Mouse (Mus musculus): ENCODE results near the gene Myo18a. TPM values are rescaled to one million over a fixed set of nuclear protein-coding genes. Genes with fewer than 3 reads are reported as not detected.
A peak's percentile ranks its signal among the peaks of the same experiment; 100 is the strongest.

Gene Myo18a
- polyA plus RNA-seq, 1 experiment from 2014 or later = 32.4 TPM

DNA sequence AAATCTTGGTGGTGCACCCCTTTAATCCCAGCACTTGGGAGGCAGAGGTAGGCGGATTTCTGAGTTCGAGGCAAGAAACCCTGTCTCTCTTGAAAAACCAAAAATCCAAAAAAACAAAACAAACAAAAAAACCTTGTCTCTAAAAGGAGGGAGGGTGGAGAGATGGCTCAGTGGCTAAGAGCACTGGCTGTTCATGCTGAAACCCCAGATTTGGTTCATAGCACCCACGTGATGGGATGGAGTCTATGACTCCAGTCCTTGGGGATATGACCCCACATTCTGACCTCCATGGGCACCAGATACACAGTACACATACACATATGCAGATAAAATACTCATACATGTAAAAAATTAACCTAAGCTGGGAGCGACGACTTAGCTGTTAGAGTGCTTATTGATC, 125.8 kb downstream of the Myo18a start:
- no peak for ATAC-seq (ENCODE audit: low FRiP score, low TSS enrichment)
- 77% methylated on average over 5 of the region's 5 CpGs for WGBS
- Histone ChIP-seq H3K27ac (ENCODE audit: low read length) (no peak overlapping the region), H3K4me1 (ENCODE audit: insufficient read depth, low read length) (peaks cover 6% of the 10 kb centered on the region), H3K4me2 (replicated peaks; ENCODE audit: low read depth, low read length) (no peak overlapping the region), H3K9ac (replicated peaks; ENCODE audit: low read length) (no peak overlapping the region), H3K27me3 (ENCODE audit: insufficient read depth, low read length) (0 out of 2 replicates have a peak, but pooled peaks cover 3% of the 10 kb centered on the region), H3K36me3 (ENCODE audit: insufficient read depth, low read length) (no peaks in the 10 kb centered on the region), H3K9me3 (ENCODE audit: low read length) (no peaks in the 10 kb centered on the region), H3K4me3 (ENCODE audit: low read length) (no peak overlapping the region)

DNA sequence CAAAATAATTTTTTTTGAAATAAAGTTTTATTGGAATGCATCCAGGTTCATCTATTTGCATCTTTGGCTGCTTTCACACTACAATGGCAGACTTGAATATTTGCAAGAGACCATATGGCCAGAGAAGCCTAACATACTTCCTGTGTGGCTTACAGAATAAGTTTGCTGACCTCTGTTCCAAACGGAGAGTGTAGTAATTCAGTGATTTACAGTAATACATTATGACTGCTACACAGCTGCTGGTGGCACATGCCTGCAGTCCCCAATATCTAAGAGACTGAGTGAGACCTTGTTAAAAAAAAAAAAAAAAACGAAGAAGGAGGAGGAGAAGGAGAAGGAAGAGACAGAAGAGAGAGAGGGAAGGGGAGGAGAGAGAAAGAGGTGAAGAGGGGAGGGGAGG, 126.4 kb downstream of the Myo18a start:
- no peaks in the 10 kb centered on the region for H3K36me3 ChIP-seq (ENCODE audit: insufficient read depth, low read length)
- H3K9me3 ChIP-seq (ENCODE audit: low read length) = no peaks in the 10 kb centered on the region
- no peak overlapping the region for H3K27ac ChIP-seq (ENCODE audit: low read length)
- 0 out of 2 replicates have a peak, but pooled peaks cover 3% of the 10 kb centered on the region for H3K27me3 ChIP-seq (ENCODE audit: insufficient read depth, low read length)
- H3K4me1 ChIP-seq (ENCODE audit: insufficient read depth, low read length) = peaks cover 13% of the 10 kb centered on the region
- H3K9ac ChIP-seq (replicated peaks; ENCODE audit: low read length) = no peak overlapping the region
- no peak for ATAC-seq (ENCODE audit: low FRiP score, low TSS enrichment)
- WGBS = 14% methylated on average over 1 of the region's 2 CpGs
- no peak overlapping the region for H3K4me3 ChIP-seq (ENCODE audit: low read length)
- H3K4me2 ChIP-seq (replicated peaks; ENCODE audit: low read depth, low read length) = no peak overlapping the region

DNA sequence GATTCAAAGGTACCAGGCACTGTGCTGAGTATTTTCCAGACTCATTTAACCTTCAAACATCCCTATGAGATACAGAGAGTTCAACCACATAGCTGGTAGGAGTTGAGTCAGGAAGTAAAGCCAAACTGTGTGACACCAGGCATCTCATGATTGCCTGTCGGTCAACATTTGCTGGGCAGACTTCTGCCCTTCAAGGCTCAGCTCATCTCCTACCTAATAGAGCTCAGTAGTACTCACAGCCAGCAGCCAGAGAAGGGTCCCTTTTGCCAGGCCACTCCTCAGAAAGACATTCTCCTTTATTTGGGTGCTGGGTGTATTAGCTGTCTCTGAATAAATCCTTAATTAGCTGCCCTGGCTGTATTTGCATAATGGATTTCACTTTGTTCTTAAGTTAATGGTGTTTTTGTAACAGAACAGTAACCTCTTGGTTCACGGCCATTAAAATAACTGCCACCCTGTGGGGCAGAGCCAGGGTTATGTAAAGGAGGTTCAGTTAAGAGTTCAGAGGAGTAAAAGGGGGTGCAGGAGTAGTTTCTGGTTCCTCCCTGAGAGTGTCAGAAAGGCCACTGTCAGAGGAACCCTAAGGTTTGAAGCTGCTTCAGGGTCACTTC, 127.7 kb downstream of the Myo18a start:
- H3K36me3 ChIP-seq (ENCODE audit: insufficient read depth, low read length) = no peaks in the 10 kb centered on the region
- peaks cover 14% of the 10 kb centered on the region for H3K4me1 ChIP-seq (ENCODE audit: insufficient read depth, low read length)
- no peak overlapping the region for H3K4me3 ChIP-seq (ENCODE audit: low read length)
- H3K9ac ChIP-seq (replicated peaks; ENCODE audit: low read length) = no peak overlapping the region
- H3K27ac ChIP-seq (ENCODE audit: low read length) = no peak overlapping the region
- peaks cover 8% of the 10 kb centered on the region; the same call in 1 of the 2 replicates for H3K27me3 ChIP-seq (ENCODE audit: insufficient read depth, low read length)
- ATAC-seq (ENCODE audit: low FRiP score, low TSS enrichment) = no peak
- no peak overlapping the region for H3K4me2 ChIP-seq (replicated peaks; ENCODE audit: low read depth, low read length)
- 45% methylated on average over 2 of the region's 2 CpGs for WGBS
- no peaks in the 10 kb centered on the region for H3K9me3 ChIP-seq (ENCODE audit: low read length)

DNA sequence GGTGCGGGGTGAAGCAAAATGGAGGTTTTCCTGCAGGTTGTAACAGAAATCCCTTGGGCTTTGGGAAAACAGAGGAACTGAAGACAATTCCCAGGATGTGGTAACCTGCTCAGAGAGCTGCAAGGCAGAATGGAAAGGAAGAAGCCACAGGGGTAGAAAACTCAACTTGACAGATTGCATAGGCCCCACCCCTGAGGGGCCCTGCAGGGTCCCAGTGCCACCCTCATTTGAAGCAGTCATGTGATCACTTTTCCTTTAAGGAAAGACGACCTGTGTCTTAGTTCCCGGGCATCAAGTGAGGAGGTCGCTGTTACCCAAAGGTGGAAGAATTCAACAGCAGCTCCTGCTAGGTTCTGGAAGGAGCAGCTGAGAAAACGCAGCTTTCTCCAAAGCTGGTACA, 129.8 kb downstream of the Myo18a start:
- no peaks in the 10 kb centered on the region for H3K36me3 ChIP-seq (ENCODE audit: insufficient read depth, low read length)
- H3K9ac ChIP-seq (replicated peaks; ENCODE audit: low read length) = no peak overlapping the region
- peaks cover 27% of the 10 kb centered on the region for H3K4me1 ChIP-seq (ENCODE audit: insufficient read depth, low read length)
- ATAC-seq (ENCODE audit: low FRiP score, low TSS enrichment) = no peak
- no peak overlapping the region for H3K27ac ChIP-seq (ENCODE audit: low read length)
- H3K9me3 ChIP-seq (ENCODE audit: low read length) = no peaks in the 10 kb centered on the region
- H3K27me3 ChIP-seq (ENCODE audit: insufficient read depth, low read length) = peaks cover 26% of the 10 kb centered on the region
- WGBS = 15% methylated on average over 5 of the region's 5 CpGs
- H3K4me3 ChIP-seq (ENCODE audit: low read length) = no peak overlapping the region
- H3K4me2 ChIP-seq (replicated peaks; ENCODE audit: low read depth, low read length) = peak overlapping the region; percentile 17; the same call in 1 of the 2 replicates

DNA sequence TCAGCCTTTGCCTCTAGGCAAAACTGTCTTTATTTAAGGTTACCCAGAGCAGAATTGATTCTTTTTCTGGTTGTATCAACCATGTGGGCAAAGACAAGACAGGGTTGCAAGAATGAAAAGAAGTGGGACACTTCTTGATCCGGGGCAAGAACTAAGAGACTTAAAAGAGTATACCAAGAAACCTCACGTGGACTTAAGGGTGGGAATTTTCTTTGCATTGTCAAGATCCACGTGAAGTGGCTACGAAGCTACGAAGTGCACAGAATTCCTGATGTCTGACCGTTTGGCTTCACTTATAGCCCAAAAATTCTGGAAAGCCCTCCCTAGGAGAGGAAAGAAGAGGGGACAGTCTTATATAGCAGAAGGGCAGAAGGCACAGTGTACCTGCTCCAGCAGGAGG, 130.2 kb downstream of the Myo18a start:
- Histone ChIP-seq H3K9ac (replicated peaks; ENCODE audit: low read length) (no peak overlapping the region), H3K27me3 (ENCODE audit: insufficient read depth, low read length) (peaks cover 30% of the 10 kb centered on the region), H3K27ac (ENCODE audit: low read length) (peak overlapping the region; percentile 90), H3K4me3 (ENCODE audit: low read length) (no peak overlapping the region), H3K9me3 (ENCODE audit: low read length) (no peaks in the 10 kb centered on the region), H3K4me1 (ENCODE audit: insufficient read depth, low read length) (peaks cover 27% of the 10 kb centered on the region), H3K4me2 (replicated peaks; ENCODE audit: low read depth, low read length) (peak overlapping the region; percentile 14; the same call in 1 of the 2 replicates), H3K36me3 (ENCODE audit: insufficient read depth, low read length) (no peaks in the 10 kb centered on the region)
- ATAC-seq (ENCODE audit: low FRiP score, low TSS enrichment) = no peak
- 37% methylated on average over 6 of the region's 6 CpGs for WGBS

DNA sequence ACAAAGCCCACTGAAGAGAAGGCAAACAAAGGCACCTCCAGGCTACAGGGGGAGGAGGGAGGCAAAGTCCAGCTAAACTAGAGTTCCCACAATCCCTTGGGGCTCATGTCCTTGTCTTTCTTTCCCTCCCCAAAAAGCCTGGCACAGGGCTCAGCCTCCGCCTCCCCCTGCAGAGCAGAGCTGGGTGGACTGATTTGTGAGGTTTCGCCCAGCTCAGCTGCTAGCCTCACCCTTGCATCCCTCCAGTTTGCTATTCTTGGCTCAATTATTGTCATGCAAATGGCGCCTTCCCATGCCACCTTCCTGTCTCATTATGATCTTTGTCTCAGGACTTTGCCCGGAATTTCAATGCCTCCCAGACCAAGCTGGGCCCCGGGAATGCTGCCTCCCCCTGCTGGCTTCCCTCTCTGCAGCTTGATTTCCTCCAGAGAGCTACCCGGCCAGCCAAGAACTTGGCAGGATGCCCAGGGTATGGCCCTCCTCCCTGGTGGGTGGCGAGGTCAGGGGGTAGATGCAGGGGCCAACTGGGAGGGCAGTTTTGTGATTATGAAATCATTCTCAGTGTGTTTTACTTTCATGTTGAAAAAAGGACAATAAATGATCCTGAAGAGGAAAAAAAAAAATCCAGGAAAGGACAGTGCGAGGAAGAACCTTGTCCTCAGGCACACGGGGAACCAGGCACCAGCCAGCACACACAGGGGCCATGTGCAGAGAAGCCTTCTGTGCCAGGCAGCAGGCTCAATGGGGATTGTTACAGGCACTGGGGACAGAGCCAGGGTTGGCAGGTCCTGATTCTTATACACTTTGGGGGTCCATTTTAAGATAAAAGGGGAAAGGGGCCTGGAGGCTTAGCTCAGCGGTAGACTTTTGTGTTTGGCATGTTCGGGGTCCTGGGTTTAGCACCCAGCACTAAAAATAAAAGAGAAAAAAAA, 131.0 kb downstream of the Myo18a start, which contains the start of gene Pipox:
TSS of gene Pipox (minus strand) at position 310 of the 932 bp plus-strand sequence.
- Histone ChIP-seq H3K4me1 (ENCODE audit: insufficient read depth, low read length) (peaks cover 27% of the 10 kb centered on the region), H3K9ac (replicated peaks; ENCODE audit: low read length) (no peak within 1 kb of the TSS), H3K27me3 (ENCODE audit: insufficient read depth, low read length) (peaks cover 37% of the 10 kb centered on the region), H3K4me2 (replicated peaks; ENCODE audit: low read depth, low read length) (peak within 1 kb of the TSS; percentile 17), H3K36me3 (ENCODE audit: insufficient read depth, low read length) (no peaks in the 10 kb centered on the region), H3K9me3 (ENCODE audit: low read length) (no peaks in the 10 kb centered on the region), H3K27ac (ENCODE audit: low read length) (peak within 1 kb of the TSS; percentile 90), H3K4me3 (ENCODE audit: low read length) (no peak within 1 kb of the TSS)
- 19% methylated on average over 11 of the region's 11 CpGs for WGBS
- ATAC-seq (ENCODE audit: low FRiP score, low TSS enrichment) = peak; percentile 89

DNA sequence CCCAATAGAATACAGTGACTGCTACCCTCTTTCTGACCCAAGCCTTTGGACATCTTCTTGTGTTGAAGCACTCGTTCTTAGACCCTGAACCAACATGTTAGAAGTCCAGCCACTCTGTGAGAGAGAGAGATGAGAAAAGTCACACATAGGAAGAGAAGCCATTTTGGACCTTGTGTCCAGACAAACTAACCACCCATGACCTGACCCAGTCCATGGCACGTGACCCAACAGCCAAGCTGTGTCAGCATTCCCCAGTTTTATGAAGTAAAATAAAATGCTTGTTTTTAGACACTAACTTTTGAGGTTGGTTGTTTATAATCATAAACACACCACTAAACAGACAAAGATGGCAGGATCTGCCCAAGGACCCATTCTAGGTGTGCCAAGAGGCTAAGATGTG, 131.9 kb downstream of the Myo18a start:
- Histone ChIP-seq H3K9me3 (ENCODE audit: low read length) (no peaks in the 10 kb centered on the region), H3K4me2 (replicated peaks; ENCODE audit: low read depth, low read length) (no peak overlapping the region), H3K36me3 (ENCODE audit: insufficient read depth, low read length) (no peaks in the 10 kb centered on the region), H3K9ac (replicated peaks; ENCODE audit: low read length) (no peak overlapping the region), H3K4me1 (ENCODE audit: insufficient read depth, low read length) (peaks cover 27% of the 10 kb centered on the region), H3K4me3 (ENCODE audit: low read length) (no peak overlapping the region), H3K27me3 (ENCODE audit: insufficient read depth, low read length) (peaks cover 37% of the 10 kb centered on the region), H3K27ac (ENCODE audit: low read length) (no peak overlapping the region)
- no peak for ATAC-seq (ENCODE audit: low FRiP score, low TSS enrichment)
- 81% methylated on average over 2 of the region's 2 CpGs for WGBS

DNA sequence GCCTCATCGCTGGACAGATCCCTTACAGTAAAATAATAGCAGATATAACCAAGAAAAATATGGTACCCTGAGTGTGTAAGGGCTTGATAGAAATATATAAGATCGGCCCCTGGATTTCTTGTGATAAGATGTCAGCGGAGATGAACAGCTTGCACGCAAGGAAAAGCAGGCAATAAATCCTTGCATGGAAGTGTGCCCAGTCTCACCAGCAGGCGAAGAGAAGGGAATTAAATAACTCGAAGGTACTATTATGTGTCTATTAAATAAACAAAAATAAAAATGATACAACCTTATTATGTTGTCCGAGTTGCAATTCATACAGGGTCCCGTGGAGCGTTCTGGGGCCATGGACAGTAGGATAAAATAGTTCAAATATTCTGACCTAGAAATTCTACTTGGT, 133.0 kb downstream of the Myo18a start:
- Histone ChIP-seq H3K4me2 (replicated peaks; ENCODE audit: low read depth, low read length) (no peak overlapping the region), H3K9ac (replicated peaks; ENCODE audit: low read length) (no peak overlapping the region), H3K4me1 (ENCODE audit: insufficient read depth, low read length) (peaks cover 27% of the 10 kb centered on the region), H3K36me3 (ENCODE audit: insufficient read depth, low read length) (no peaks in the 10 kb centered on the region), H3K27me3 (ENCODE audit: insufficient read depth, low read length) (peaks cover 37% of the 10 kb centered on the region), H3K4me3 (ENCODE audit: low read length) (no peak overlapping the region), H3K9me3 (ENCODE audit: low read length) (no peaks in the 10 kb centered on the region), H3K27ac (ENCODE audit: low read length) (no peak overlapping the region)
- WGBS = 55% methylated on average over 9 of the region's 9 CpGs
- ATAC-seq (ENCODE audit: low FRiP score, low TSS enrichment) = no peak

DNA sequence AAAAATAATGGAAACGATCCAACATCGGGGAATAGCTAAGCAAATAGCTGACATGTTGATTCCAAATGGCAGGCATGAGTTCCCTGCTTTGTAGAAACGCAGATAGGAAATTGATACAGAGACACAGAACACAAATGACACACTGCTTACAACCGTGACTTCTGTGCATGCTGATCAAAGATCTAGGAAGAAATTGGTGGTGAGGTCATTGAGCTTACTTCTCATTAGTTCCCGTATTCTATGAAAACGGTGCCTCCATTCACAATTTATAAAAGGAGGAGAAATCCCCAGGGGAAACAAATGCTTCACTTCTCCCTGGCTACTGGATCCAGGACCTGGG, 133.4 kb downstream of the Myo18a start:
- WGBS = 45% methylated on average over 6 of the region's 6 CpGs
- Histone ChIP-seq H3K27ac (ENCODE audit: low read length) (no peak overlapping the region), H3K4me2 (replicated peaks; ENCODE audit: low read depth, low read length) (no peak overlapping the region), H3K36me3 (ENCODE audit: insufficient read depth, low read length) (no peaks in the 10 kb centered on the region), H3K4me1 (ENCODE audit: insufficient read depth, low read length) (peaks cover 27% of the 10 kb centered on the region), H3K27me3 (ENCODE audit: insufficient read depth, low read length) (peaks cover 37% of the 10 kb centered on the region), H3K9ac (replicated peaks; ENCODE audit: low read length) (no peak overlapping the region), H3K4me3 (ENCODE audit: low read length) (no peak overlapping the region), H3K9me3 (ENCODE audit: low read length) (no peaks in the 10 kb centered on the region)
- no peak for ATAC-seq (ENCODE audit: low FRiP score, low TSS enrichment)

Measured in kidney, embryonic 16.5 days (tissue).